Mouse (Mus musculus): Measurements from ENCODE around the gene Tnfrsf1b.

- TF ChIP-seq JUND (conservative IDR thresholded peaks at IDR 0.05; ENCODE audit: low read depth, low read length) (no peak), POLR2A (IDR thresholded peaks at IDR 0.05; ENCODE audit: low read depth, low read length) (no peak), CTCF (conservative IDR thresholded peaks at IDR 0.05 in 1 of 2, IDR thresholded peaks at IDR 0.05 in 1 of 2; ENCODE audit: low read depth in 2 of 2, low read length in 2 of 2) (no peak), USF2 (conservative IDR thresholded peaks at IDR 0.05; ENCODE audit: low read depth, low read length) (no peak), ZMIZ1 (IDR thresholded peaks at IDR 0.05; ENCODE audit: low read depth, low read length) (no peak), EP300 (IDR thresholded peaks at IDR 0.05; ENCODE audit: low read length) (no peak), ZKSCAN1 (IDR thresholded peaks at IDR 0.05; ENCODE audit: borderline replicate concordance, low read depth, low read length) (no peak), MAFK (IDR thresholded peaks at IDR 0.05; ENCODE audit: insufficient replicate concordance, low read length) (no peak)
Observed at GRCm38 (mm10) chr4:145245581-145245980, 1.1 kb downstream of the Tnfrsf1b start.
